Mouse (Mus musculus): ENCODE measurements around the gene Gm49394. TPM values are rescaled to one million over a fixed set of nuclear protein-coding genes. Genes with fewer than 3 reads are reported as not detected.

Gm49394 gene
- polyA plus RNA-seq, 1 experiment, result 0.01 TPM

GRCm38 (mm10) chr7:142661046-142661445, 8.7 kb downstream of the Gm49394 start:
- TF ChIP-seq TAL1 (IDR thresholded peaks at IDR 0.05; ENCODE audit: low read length), result no peak
- TF ChIP-seq GATA1 (IDR thresholded peaks at IDR 0.05; ENCODE audit: low read length), result no peak
- Histone ChIP-seq H3K27me3 (ENCODE audit: control insufficient read depth) (peaks cover 100% of the 10 kb centered on the region), H3K36me3 (ENCODE audit: control insufficient read depth) (no peaks in the 10 kb centered on the region), H3K9me3 (ENCODE audit: control insufficient read depth, low read length) (peaks cover 4% of the 10 kb centered on the region; the same call in 1 of the 2 replicates), H3K4me1 (ENCODE audit: control insufficient read depth) (peaks cover 4% of the 10 kb centered on the region; the same call in 1 of the 2 replicates), H3K4me3 (replicated peaks) (peak overlapping the region; percentile 48)

GRCm38 (mm10) chr7:142660651-142660945, 9.1 kb downstream of the Gm49394 start:
- Histone ChIP-seq H3K9me3 (ENCODE audit: control insufficient read depth, low read length) (peaks cover 4% of the 10 kb centered on the region; the same call in 1 of the 2 replicates), H3K36me3 (ENCODE audit: control insufficient read depth) (no peaks in the 10 kb centered on the region), H3K4me3 (replicated peaks) (peak overlapping the region; percentile 48), H3K27me3 (ENCODE audit: control insufficient read depth) (peaks cover 100% of the 10 kb centered on the region), H3K4me1 (ENCODE audit: control insufficient read depth) (peaks cover 4% of the 10 kb centered on the region; the same call in 1 of the 2 replicates)
- TF ChIP-seq GATA1 (IDR thresholded peaks at IDR 0.05; ENCODE audit: low read length) (no peak), TAL1 (IDR thresholded peaks at IDR 0.05; ENCODE audit: low read length) (no peak)

GRCm38 (mm10) chr7:142659767-142660650, 9.7 kb downstream of the Gm49394 start:
- Histone ChIP-seq H3K36me3 (ENCODE audit: control insufficient read depth) (no peaks in the 10 kb centered on the region; the same call in 1 of the 2 replicates), H3K27me3 (ENCODE audit: control insufficient read depth) (peaks cover 100% of the 10 kb centered on the region), H3K4me3 (replicated peaks) (peak overlapping the region; percentile 48), H3K9me3 (ENCODE audit: control insufficient read depth, low read length) (peaks cover 4% of the 10 kb centered on the region; the same call in 1 of the 2 replicates), H3K4me1 (ENCODE audit: control insufficient read depth) (peaks cover 4% of the 10 kb centered on the region; the same call in 1 of the 2 replicates)
- TF ChIP-seq TAL1 (IDR thresholded peaks at IDR 0.05; ENCODE audit: low read length), result no peak
- TF ChIP-seq GATA1 (IDR thresholded peaks at IDR 0.05; ENCODE audit: low read length), result no peak

GRCm38 (mm10) chr7:142659181-142659681, 10.5 kb downstream of the Gm49394 start:
- H3K4me1 ChIP-seq (ENCODE audit: control insufficient read depth), result peaks cover 4% of the 10 kb centered on the region; the same call in 1 of the 2 replicates
- TF ChIP-seq TAL1 (IDR thresholded peaks at IDR 0.05; ENCODE audit: low read length) (no peak), GATA1 (IDR thresholded peaks at IDR 0.05; ENCODE audit: low read length) (no peak)
- peaks cover 100% of the 10 kb centered on the region for H3K27me3 ChIP-seq (ENCODE audit: control insufficient read depth)
- H3K36me3 ChIP-seq (ENCODE audit: control insufficient read depth), result no peaks in the 10 kb centered on the region; the same call in 1 of the 2 replicates
- peak overlapping the region; percentile 51 for H3K4me3 ChIP-seq (replicated peaks)
- H3K9me3 ChIP-seq (ENCODE audit: control insufficient read depth, low read length), result peaks cover 4% of the 10 kb centered on the region; the same call in 1 of the 2 replicates

GRCm38 (mm10) chr7:142658681-142659180, 11.0 kb downstream of the Gm49394 start:
- TF ChIP-seq GATA1 (IDR thresholded peaks at IDR 0.05; ENCODE audit: low read length) (no peak), TAL1 (IDR thresholded peaks at IDR 0.05; ENCODE audit: low read length) (no peak)

GRCm38 (mm10) chr7:142657821-142658614, 11.7 kb downstream of the Gm49394 start:
- Histone ChIP-seq H3K4me1 (ENCODE audit: control insufficient read depth) (peaks cover 4% of the 10 kb centered on the region; the same call in 1 of the 2 replicates), H3K36me3 (ENCODE audit: control insufficient read depth) (no peaks in the 10 kb centered on the region; the same call in 1 of the 2 replicates), H3K27me3 (ENCODE audit: control insufficient read depth) (peaks cover 95% of the 10 kb centered on the region), H3K9me3 (ENCODE audit: control insufficient read depth, low read length) (peaks cover 4% of the 10 kb centered on the region; the same call in 1 of the 2 replicates), H3K4me3 (replicated peaks) (peak overlapping the region; percentile 51)
- TF ChIP-seq GATA1 (IDR thresholded peaks at IDR 0.05; ENCODE audit: low read length) (no peak), TAL1 (IDR thresholded peaks at IDR 0.05; ENCODE audit: low read length) (no peak)

More at GRCm38 (mm10) chr7:142658681-142659180, 11.0 kb downstream of the Gm49394 start:
- no peaks in the 10 kb centered on the region; the same call in 1 of the 2 replicates for H3K36me3 ChIP-seq (ENCODE audit: control insufficient read depth)
- H3K4me3 ChIP-seq (replicated peaks), result peak overlapping the region; percentile 51
- peaks cover 4% of the 10 kb centered on the region; the same call in 1 of the 2 replicates for H3K4me1 ChIP-seq (ENCODE audit: control insufficient read depth)
- H3K27me3 ChIP-seq (ENCODE audit: control insufficient read depth), result peaks cover 100% of the 10 kb centered on the region
- H3K9me3 ChIP-seq (ENCODE audit: control insufficient read depth, low read length), result peaks cover 4% of the 10 kb centered on the region; the same call in 1 of the 2 replicates

GRCm38 (mm10) chr7:142657341-142657791, 12.4 kb downstream of the Gm49394 start:
- Histone ChIP-seq H3K9me3 (ENCODE audit: control insufficient read depth, low read length) (peaks cover 4% of the 10 kb centered on the region; the same call in 1 of the 2 replicates), H3K4me1 (ENCODE audit: control insufficient read depth) (peaks cover 4% of the 10 kb centered on the region; the same call in 1 of the 2 replicates), H3K27me3 (ENCODE audit: control insufficient read depth) (peaks cover 92% of the 10 kb centered on the region), H3K4me3 (replicated peaks) (peak overlapping the region; percentile 45), H3K36me3 (ENCODE audit: control insufficient read depth) (no peaks in the 10 kb centered on the region; the same call in 1 of the 2 replicates)
- no peak for TF ChIP-seq GATA1 (IDR thresholded peaks at IDR 0.05; ENCODE audit: low read length)
- TF ChIP-seq TAL1 (IDR thresholded peaks at IDR 0.05; ENCODE audit: low read length), result no peak

- Histone ChIP-seq H3K4me3 (replicated peaks) (peak overlapping the region; percentile 45), H3K36me3 (ENCODE audit: control insufficient read depth) (no peaks in the 10 kb centered on the region; the same call in 1 of the 2 replicates), H3K4me1 (ENCODE audit: control insufficient read depth) (peaks cover 4% of the 10 kb centered on the region; the same call in 1 of the 2 replicates), H3K27me3 (ENCODE audit: control insufficient read depth) (peaks cover 79% of the 10 kb centered on the region), H3K9me3 (ENCODE audit: control insufficient read depth, low read length) (peaks cover 4% of the 10 kb centered on the region; the same call in 1 of the 2 replicates)
- TF ChIP-seq TAL1 (IDR thresholded peaks at IDR 0.05; ENCODE audit: low read length), result no peak
- no peak for TF ChIP-seq GATA1 (IDR thresholded peaks at IDR 0.05; ENCODE audit: low read length)
These were observed 13.7 kb downstream of the Gm49394 start for GRCm38 (mm10) chr7:142656055-142656454.
